Comparison of ENCODE assay signal across 8 mouse cellular contexts in genomic region chr14:120831847-120832613, GRCm38 (mm10).
DNase-seq lines count a peak whose midpoint lies in the region.

No protein-coding gene starts in this region.

- peak overlapping the region; percentile 91 for H3K4me3 ChIP-seq in megakaryocyte, embryonic 14.5 days (replicated peaks)

- peak; percentile 80 for DNase-seq in WW6 (ENCODE audit: low read depth, low spot score)
- peak; percentile 76 to 90 for DNase-seq in cerebellum, postnatal 4 days (ENCODE audit: low spot score in 2 of 2)
- peak; percentile 76 to 85 for DNase-seq in gastrocnemius, adult 8-10 months (ENCODE audit: low spot score in 2 of 2)
- DNase-seq in hindlimb bud, embryonic 11.5 days (ENCODE audit: extremely low spot score, low read depth, low spot score), result peak; percentile 97
- peak; percentile 84 to 87 for DNase-seq in left cerebral cortex, adult 8-10 months (ENCODE audit: low spot score in 2 of 2)
- peak; percentile 92 to 95 for DNase-seq in right cerebral cortex, postnatal 10 days (ENCODE audit: low spot score in 2 of 2)
- peak; percentile 89 for DNase-seq in urinary bladder, postnatal 25 days (ENCODE audit: low spot score)

- no peaks in the 10 kb centered on the region for H3K36me3 ChIP-seq in megakaryocyte, embryonic 14.5 days (replicated peaks; ENCODE audit: low read length)

- peaks cover 4% of the 10 kb centered on the region for H3K9me3 ChIP-seq in megakaryocyte, embryonic 14.5 days

- H3K27me3 ChIP-seq in megakaryocyte, embryonic 14.5 days (replicated peaks), result peaks cover 4% of the 10 kb centered on the region

- peaks cover 38% of the 10 kb centered on the region for H3K4me1 ChIP-seq in megakaryocyte, embryonic 14.5 days

Comparison
In these comparisons a context has a peak if more than half of its experiments do, and no peak if none do; other contexts are left out.
1. Peak in every context shown above with its lines: DNase-seq and H3K4me3 ChIP-seq.